Mouse (Mus musculus) myocyte (in vitro differentiated cells): ENCODE results near the gene Akap13. TPM values are rescaled to one million over a fixed set of nuclear protein-coding genes. Genes with fewer than 3 reads are reported as not detected.

Source experiments
- H3K27me3 ChIP-seq: one replicate; pipeline ENCODE4 v1.6.1; 2011; ENCODE audit not compliant: control insufficient read depth, insufficient read depth, insufficient read length
- H3K36me3 ChIP-seq: one replicate; pipeline ENCODE4 v1.6.1; 2011; ENCODE audit not compliant: control insufficient read depth, insufficient read depth
- H3K4me2 ChIP-seq: one replicate; pipeline ENCODE4 v1.6.1; 2011; ENCODE audit warnings: low read depth, control low read depth
- H3K4me3 ChIP-seq: one replicate; pipeline ENCODE4 v1.5.1; 2011; ENCODE audit warnings: mild to moderate bottlenecking, control low read depth, moderate library complexity
- H3K79me2 ChIP-seq: one replicate; pipeline ENCODE4 v1.6.1; 2011; ENCODE audit not compliant: control insufficient read depth, insufficient read depth
- H3ac ChIP-seq: one replicate; pipeline ENCODE4 v1.6.1; 2011; ENCODE audit not compliant: control insufficient read depth, insufficient read length
- CEBPB ChIP-seq: IDR thresholded peaks from 2 replicates; pipeline ENCODE4 v1.6.1; 2011; ENCODE audit warnings: mild to moderate bottlenecking, moderate library complexity; ENCODE audit not compliant: poor library complexity, insufficient read depth, severe bottlenecking
- E2F4 ChIP-seq: IDR thresholded peaks from one replicate; pipeline ENCODE4 v1.6.1; 2011; ENCODE audit warnings: mild to moderate bottlenecking, control low read depth, moderate library complexity; ENCODE audit not compliant: insufficient read depth
- MAX ChIP-seq: IDR thresholded peaks from one replicate; pipeline ENCODE4 v1.6.1; 2011; ENCODE audit warnings: low read depth, mild to moderate bottlenecking, control low read depth
- MYOD1 ChIP-seq, 3 experiments: IDR thresholded peaks; one replicate each; pipeline ENCODE4 v1.6.1; 2011; ENCODE audit warnings: control low read depth in 2 of 3, low read depth in 2 of 3, mild to moderate bottlenecking in 2 of 3, moderate library complexity in 1 of 3; ENCODE audit not compliant: insufficient read length in 2 of 3, control insufficient read depth in 1 of 3
- MYOG ChIP-seq, 3 experiments: IDR thresholded peaks; one replicate each; pipeline ENCODE4 v1.6.1; 2011; ENCODE audit warnings: control low read depth in 2 of 3, low read depth in 2 of 3, mild to moderate bottlenecking in 2 of 3; ENCODE audit not compliant: insufficient read length in 2 of 3, control insufficient read depth in 1 of 3, insufficient read depth in 1 of 3
- POLR2A ChIP-seq: IDR thresholded peaks from one replicate; pipeline ENCODE4 v1.6.1; 2011; ENCODE audit warnings: low read depth, mild to moderate bottlenecking, control low read depth, moderate library complexity; ENCODE audit not compliant: insufficient read length
- SRF ChIP-seq: IDR thresholded peaks from one replicate; pipeline ENCODE4 v1.6.1; 2011; ENCODE audit warnings: low read depth; ENCODE audit not compliant: control insufficient read depth, insufficient read length
- TCF12 ChIP-seq: IDR thresholded peaks from one replicate; pipeline ENCODE4 v1.6.1; 2011; ENCODE audit warnings: mild to moderate bottlenecking, control low read depth; ENCODE audit not compliant: poor library complexity, insufficient read depth, severe bottlenecking
- TCF3 ChIP-seq: IDR thresholded peaks from one replicate; pipeline ENCODE4 v1.6.1; 2011; ENCODE audit warnings: low read depth, control low read depth; ENCODE audit not compliant: insufficient read length
- USF1 ChIP-seq: IDR thresholded peaks from one replicate; pipeline ENCODE4 v1.6.1; 2011; ENCODE audit warnings: low read depth, mild to moderate bottlenecking, control low read depth, moderate library complexity
- polyA plus RNA-seq: library from polyadenylated mRNA; unstranded; fragments of >200 nt; fragmentation: generic; extraction: Trizol; gene quantifications from one replicate; pipeline ENCODE4 v1.2.1, GENCODE M21; 2012; ENCODE audit warnings: missing spikeins

Gene Akap13
- polyA plus RNA-seq, 1 experiment: 13.9 TPM

DNA sequence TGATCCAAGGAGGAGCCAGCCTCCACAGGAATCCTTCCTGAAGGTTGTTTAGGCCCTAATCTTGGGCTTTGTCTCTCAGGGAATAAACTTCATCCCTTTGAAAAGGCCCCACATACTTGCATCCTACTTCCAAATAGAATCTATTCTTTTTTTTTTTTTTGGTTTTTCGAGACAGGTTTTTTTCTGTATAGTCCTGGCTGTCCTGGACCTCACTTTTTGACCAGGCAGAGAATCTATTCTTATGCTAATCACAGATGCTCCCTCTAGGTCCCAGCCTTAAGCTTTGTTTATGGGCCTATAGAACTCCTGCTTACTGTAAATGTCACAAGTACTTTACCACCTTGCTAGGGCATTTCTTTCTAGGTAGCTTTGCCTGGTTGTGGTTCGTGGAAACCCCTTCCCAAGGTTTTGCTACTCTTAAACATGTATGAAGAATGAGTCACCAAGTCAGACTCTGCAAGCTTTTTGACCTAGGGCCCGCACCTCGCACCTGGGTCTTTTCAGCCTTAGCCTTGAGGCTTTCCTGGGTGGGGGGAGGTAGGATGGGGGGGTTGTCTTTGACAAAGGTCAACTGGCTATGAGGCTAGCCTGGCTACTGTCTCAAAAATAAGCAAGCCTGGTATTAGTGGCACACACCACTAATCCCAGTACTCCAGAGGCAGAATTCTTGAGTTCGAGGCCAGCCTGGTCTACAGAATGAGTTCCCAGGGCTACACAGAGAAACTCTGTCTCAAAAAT lies 346.5 kb downstream of the Akap13 start:
- no peak overlapping the region for H3K4me3 ChIP-seq
- H3K79me2 ChIP-seq: no peaks in the 10 kb centered on the region
- H3ac ChIP-seq: no peak overlapping the region
- H3K36me3 ChIP-seq: no peaks in the 10 kb centered on the region
- H3K4me2 ChIP-seq: no peak overlapping the region
- no peak for TF ChIP-seq E2F4
- no peak for TF ChIP-seq TCF12
- TF ChIP-seq TCF3: no peak
- no peak for TF ChIP-seq CEBPB
- no peak for TF ChIP-seq MAX
- no peak for TF ChIP-seq SRF
- TF ChIP-seq POLR2A: no peak
- no peaks in the 10 kb centered on the region for H3K27me3 ChIP-seq

DNA sequence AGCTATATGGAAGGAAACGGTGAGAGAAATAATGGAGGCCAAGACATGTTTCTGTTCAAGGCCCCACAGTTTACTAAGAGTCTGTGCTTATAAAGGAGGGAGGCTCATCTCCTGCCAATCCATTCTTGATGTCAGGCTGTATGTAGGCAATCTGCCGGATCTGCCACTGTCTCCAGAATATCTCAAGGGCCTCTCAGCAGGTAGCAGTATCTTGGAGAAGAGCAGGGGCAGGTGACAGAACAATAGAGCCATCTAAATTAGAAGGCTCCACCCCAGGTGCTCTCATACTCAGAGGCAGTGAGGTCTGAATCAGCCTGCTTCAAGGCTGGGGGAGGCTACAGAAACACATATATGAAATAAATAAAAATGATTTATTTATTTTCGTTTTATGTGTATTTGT lies 347.6 kb downstream of the Akap13 start:
- no peak overlapping the region for H3K4me3 ChIP-seq
- H3ac ChIP-seq: no peak overlapping the region
- no peaks in the 10 kb centered on the region for H3K36me3 ChIP-seq
- TF ChIP-seq MYOG (IDR thresholded peaks at IDR 0.05; ENCODE audit: control insufficient read depth in 1 of 3, insufficient read depth in 1 of 3, insufficient read length in 2 of 3, low read depth in 2 of 3) (no peak), SRF (no peak), MAX (no peak), MYOD1 (IDR thresholded peaks at IDR 0.05; ENCODE audit: control insufficient read depth in 1 of 3, insufficient read length in 2 of 3, low read depth in 2 of 3) (no peak), USF1 (no peak)
- H3K4me2 ChIP-seq: no peak overlapping the region
- H3K27me3 ChIP-seq: no peaks in the 10 kb centered on the region
- no peaks in the 10 kb centered on the region for H3K79me2 ChIP-seq

Other genes with a start within 250 kb of the Akap13 start
- 0.29 TPM for gene Sv2b, start 146.3 kb upstream of the Akap13 start, polyA plus RNA-seq